Mouse (Mus musculus): Measurements from ENCODE around the gene Gm21679. TPM values are rescaled to one million over a fixed set of nuclear protein-coding genes. Genes with fewer than 3 reads are reported as not detected.
"Not testable (repeated sequence)": the region's sequence is repeated elsewhere in the genome, so short reads cannot be mapped to it uniquely, and the experiment has no call there.

The Gm21679 gene
- total RNA-seq (2014; fragmentation: Nextera tagmentation) (not detected in 2 replicates), total RNA-seq (2017) (not detected in 2 replicates), polyA plus RNA-seq (2012) (not detected in 2 replicates)

DNA sequence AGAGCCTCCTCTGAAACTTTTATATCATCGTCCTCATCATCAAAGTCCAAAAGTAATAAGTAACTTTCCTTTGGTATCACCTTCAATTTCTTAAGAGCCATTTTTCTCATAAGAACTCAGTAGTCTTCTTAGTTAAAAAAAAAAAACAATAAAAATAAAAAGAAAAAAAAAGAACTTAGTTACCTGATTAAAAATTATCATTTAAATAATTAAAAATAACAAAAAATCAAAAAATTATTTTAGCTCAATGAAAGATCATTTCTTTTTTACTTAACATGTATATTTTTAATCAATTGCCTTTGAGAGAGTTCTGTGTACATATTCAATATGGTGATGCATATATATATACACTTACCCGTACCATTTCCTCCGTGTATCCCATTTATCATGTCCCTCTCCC, at the start of gene Gm21679:
Gene Gm21679 (minus strand): TSS at position 101 of the 400 bp plus-strand sequence.
- not testable (repeated sequence) for DNase-seq (ENCODE audit: low spot score); H3K27me3 ChIP-seq (ENCODE audit: insufficient read depth, low read length); ATAC-seq (ENCODE audit: extremely low read depth, insufficient number of reproducible peaks, low FRiP score, poor library complexity, severe bottlenecking)

More for the DNA sequence above, at the start of gene Gm21679:
- H3K36me3 ChIP-seq (replicated peaks); H3K9me3 ChIP-seq (replicated peaks); H3K4me1 ChIP-seq (ENCODE audit: insufficient read depth, low read depth, low read length); H3K4me3 ChIP-seq (ENCODE audit: low read depth, low read length): not testable (repeated sequence)
